In the genomic region with DNA sequence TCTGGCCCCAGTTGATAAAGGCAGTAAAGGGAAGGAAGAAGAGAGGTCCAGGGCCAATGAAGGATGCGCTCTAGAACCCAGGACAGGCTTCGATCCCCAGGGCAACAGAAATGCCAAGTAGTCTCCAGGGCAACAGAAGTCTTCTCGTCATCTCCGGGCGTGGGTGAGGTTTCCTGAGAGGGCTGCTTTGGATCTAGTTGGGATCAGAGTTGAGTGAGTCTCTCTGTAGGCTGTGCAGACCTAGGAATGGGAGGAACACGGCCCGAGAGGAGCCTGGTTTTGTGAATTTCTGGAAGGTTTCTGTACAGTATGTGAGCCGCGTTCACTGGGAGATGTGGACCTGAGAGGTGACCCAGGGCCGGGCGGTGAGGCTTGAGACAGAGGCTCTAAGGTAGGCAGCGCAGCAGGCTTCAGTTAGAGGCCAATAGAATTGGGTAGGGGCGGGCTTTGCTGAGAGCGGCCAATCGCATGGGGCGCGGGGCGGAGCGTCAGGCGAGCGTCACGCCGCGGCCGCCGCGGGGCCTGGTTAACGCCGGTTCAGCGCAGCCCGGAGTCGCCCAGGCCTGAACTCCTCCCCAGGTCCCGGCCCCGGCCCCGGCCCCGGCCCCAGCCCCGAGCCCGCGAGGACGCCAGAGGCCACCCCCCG, we compare ENCODE assay signal across 1 mouse cellular context.
TF ChIP-seq lines count a peak whose summit lies in the region.

A gene (plus strand): TSS at position 190 of the 646 bp plus-strand sequence.
A gene (minus strand): TSS at position 364 of the 646 bp plus-strand sequence.

TF ChIP-seq in CH12.LX, 34 proteins besides CTCF, POLR2A, EP300 and RAD21:
- no peak for TF ChIP-seq CHD2 (IDR thresholded peaks at IDR 0.05; ENCODE audit: low read length)
- 0 out of 2 replicates have a peak, but pooled peaks have one; percentile 21 for TF ChIP-seq TCF12 (IDR thresholded peaks at IDR 0.05; ENCODE audit: low read depth, low read length)
- TF ChIP-seq USF2 (conservative IDR thresholded peaks at IDR 0.05; ENCODE audit: low read depth, low read length): no peak
- no peak for TF ChIP-seq MAX (IDR thresholded peaks at IDR 0.05; ENCODE audit: low read length)
- TF ChIP-seq MEF2A (IDR thresholded peaks at IDR 0.05; ENCODE audit: borderline replicate concordance, low read depth, low read length): no peak
- no peak for TF ChIP-seq UBTF (IDR thresholded peaks at IDR 0.05; ENCODE audit: low read depth, low read length)
- TF ChIP-seq NELFE (IDR thresholded peaks at IDR 0.05; ENCODE audit: low read depth, low read length): 0 out of 2 replicates have a peak, but pooled peaks have one; percentile 17
- TF ChIP-seq BHLHE40 (IDR thresholded peaks at IDR 0.05; ENCODE audit: low read depth, low read length): peak; percentile 20; the same call in 1 of the 2 replicates
- TF ChIP-seq TBP (conservative IDR thresholded peaks at IDR 0.05; ENCODE audit: low read depth, low read length): no peak
- no peak for TF ChIP-seq SIN3A (IDR thresholded peaks at IDR 0.05; ENCODE audit: low read length)
- TF ChIP-seq NRF1 (IDR thresholded peaks at IDR 0.05; ENCODE audit: low read depth, low read length): peak; percentile 44; the same call in 1 of the 2 replicates
- TF ChIP-seq MAFK (IDR thresholded peaks at IDR 0.05; ENCODE audit: insufficient replicate concordance, low read length): no peak
- TF ChIP-seq ZMIZ1 (IDR thresholded peaks at IDR 0.05; ENCODE audit: low read depth, low read length): peak; percentile 72; the same call in 1 of the 2 replicates
